Mouse (Mus musculus) liver, embryonic 13.5 days (tissue): ENCODE data around the gene Myl10. TPM values are rescaled to one million over a fixed set of nuclear protein-coding genes. Genes with fewer than 3 reads are reported as not detected.
"Not testable (repeated sequence)": the region's sequence is repeated elsewhere in the genome, so short reads cannot be mapped to it uniquely, and the experiment has no call there.

Experiments
- ATAC-seq: fragments of 200-750 bp; cut with Nextera tagmentation; 2 replicates; pipeline ENCODE4 v1.8.0; 2017; ENCODE audit warnings: low read depth, mild to moderate bottlenecking, moderate number of reproducible peaks, moderate library complexity
- DNase-seq: peaks from one replicate; pipeline ENCODE4 v3.0.0; 2022
- H3K27ac ChIP-seq: fragments of 300-500 bp; sonication (generic); 2 replicates; pipeline ENCODE4 v1.5.1; 2015; ENCODE audit warnings: moderate library complexity, mild to moderate bottlenecking, inconsistent platforms
- H3K27me3 ChIP-seq: fragments of 300-500 bp; sonication (generic); 2 replicates; pipeline ENCODE4 v1.6.1; 2015; ENCODE audit warnings: mild to moderate bottlenecking, inconsistent platforms
- H3K36me3 ChIP-seq: fragments of 300-500 bp; sonication (generic); 2 replicates; pipeline ENCODE4 v1.6.1; 2015; ENCODE audit warnings: mild to moderate bottlenecking, inconsistent platforms
- H3K4me1 ChIP-seq: fragments of 300-500 bp; sonication (generic); replicated peaks from 2 replicates; pipeline ENCODE4 v1.6.1; 2015; ENCODE audit warnings: inconsistent platforms
- H3K4me2 ChIP-seq: fragments of 300-500 bp; sonication (generic); 2 replicates; pipeline ENCODE4 v1.6.1; 2015; ENCODE audit warnings: inconsistent platforms, mild to moderate bottlenecking, moderate library complexity
- H3K4me3 ChIP-seq: fragments of 300-500 bp; sonication (generic); replicated peaks from 2 replicates; pipeline ENCODE4 v1.5.1; 2015; ENCODE audit warnings: mild to moderate bottlenecking, inconsistent platforms
- H3K9ac ChIP-seq: fragments of 300-500 bp; sonication (generic); 2 replicates; pipeline ENCODE4 v1.6.1; 2015; ENCODE audit warnings: mild to moderate bottlenecking, inconsistent platforms
- H3K9me3 ChIP-seq: fragments of 300-500 bp; sonication (generic); replicated peaks from 2 replicates; pipeline ENCODE4 v1.6.1; 2016; ENCODE audit warnings: inconsistent platforms
- WGBS: fragments of 180-500 bp; shearing (Covaris S2); methylation state at CpG from one replicate; pipeline ENCODE4 v1.1.7; 2015; ENCODE audit not compliant: insufficient replicate concordance; 5-methylcytosine and 5-hydroxymethylcytosine counted together
- polyA plus RNA-seq: library from polyadenylated mRNA; unstranded; fragments of >200 nt; fragmentation: Nextera tagmentation; extraction: Ambion mirVana; gene quantifications from 2 replicates; pipeline ENCODE4 v1.2.1, GENCODE M21; 2015

The Myl10 gene
- polyA plus RNA-seq, 1 experiment from 2014 or later = not detected

DNA sequence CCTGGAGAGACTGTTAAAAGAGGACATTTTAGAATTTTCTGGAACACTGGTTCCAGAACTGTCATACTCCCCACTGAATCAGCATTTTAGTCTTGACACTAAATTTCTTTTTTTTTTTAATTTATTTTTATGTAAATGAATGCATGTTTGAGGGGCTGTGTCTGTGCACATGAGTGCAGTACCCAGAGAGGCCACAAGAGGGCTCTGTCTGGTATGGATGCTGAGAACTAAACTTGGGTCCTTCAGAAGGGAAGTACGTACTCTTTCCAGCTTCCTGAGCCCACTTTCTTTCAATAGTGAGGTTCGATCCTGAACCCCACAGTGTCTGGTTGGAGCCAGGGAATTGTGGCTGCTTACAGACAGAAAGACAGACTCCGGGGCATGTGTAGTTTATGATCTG, 12.6 kb downstream of the Myl10 start:
- Histone ChIP-seq H3K9ac (no peak overlapping the region), H3K4me3 (no peak overlapping the region), H3K4me2 (no peak overlapping the region), H3K9me3 (peaks cover 4% of the 10 kb centered on the region; the same call in 1 of the 2 replicates), H3K27me3 (0 out of 2 replicates have a peak, but pooled peaks cover 3% of the 10 kb centered on the region), H3K36me3 (no peaks in the 10 kb centered on the region), H3K4me1 (no peaks in the 10 kb centered on the region), H3K27ac (no peak overlapping the region)
- 82% methylated on average over 3 of the region's 3 CpGs for WGBS
- no peak for ATAC-seq
- no peak for DNase-seq

DNA sequence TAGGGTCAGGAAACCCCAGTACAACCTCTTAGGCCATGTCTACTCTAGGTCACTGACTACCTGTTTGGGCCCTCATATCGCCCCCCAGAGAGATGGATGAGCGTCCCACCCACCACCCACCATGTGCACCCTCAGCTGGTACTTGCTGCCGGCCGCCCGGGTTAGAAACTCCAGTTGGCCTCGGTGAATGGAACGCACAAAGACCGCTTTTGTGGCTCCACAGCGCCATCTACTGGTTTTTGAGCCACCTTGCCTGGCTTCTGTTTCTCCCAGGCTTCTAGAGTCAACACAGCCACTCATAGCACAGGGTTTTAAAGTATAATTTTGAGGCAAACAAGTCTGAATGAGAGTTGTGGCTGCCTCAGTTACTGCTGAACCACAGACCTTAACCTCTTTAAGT, 13.9 kb downstream of the Myl10 start:
- Histone ChIP-seq H3K36me3 (no peaks in the 10 kb centered on the region), H3K4me1 (no peaks in the 10 kb centered on the region), H3K27me3 (0 out of 2 replicates have a peak, but pooled peaks cover 3% of the 10 kb centered on the region), H3K4me2 (no peak overlapping the region), H3K9ac (no peak overlapping the region), H3K4me3 (no peak overlapping the region), H3K27ac (no peak overlapping the region), H3K9me3 (peaks cover 4% of the 10 kb centered on the region; the same call in 1 of the 2 replicates)
- ATAC-seq (no peak), DNase-seq (peak; percentile 28)
- WGBS = 3% methylated on average over 9 of the region's 9 CpGs

DNA sequence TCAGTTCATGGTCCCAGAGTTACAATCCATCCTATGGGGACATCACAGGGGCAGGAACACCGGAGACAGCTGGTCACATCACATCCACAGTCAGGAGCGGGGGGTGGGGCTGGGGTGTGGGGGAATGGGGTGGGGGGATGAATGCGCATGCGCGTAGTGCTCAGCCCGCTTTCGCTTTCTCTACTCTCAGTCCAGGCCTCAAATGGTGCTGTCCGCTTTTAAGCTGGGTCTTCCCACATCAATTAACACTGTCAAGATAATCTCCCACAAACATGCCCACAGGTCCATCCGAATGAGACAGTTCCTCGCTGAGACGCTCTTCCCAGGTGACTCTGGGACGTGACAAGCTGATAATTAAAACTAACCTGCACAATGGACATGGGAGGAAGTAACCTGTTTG, 15.2 kb downstream of the Myl10 start:
- WGBS = 57% methylated on average over 12 of the region's 12 CpGs
- no peak for ATAC-seq
- Histone ChIP-seq H3K27ac (no peak overlapping the region), H3K4me3 (no peak overlapping the region), H3K4me1 (no peaks in the 10 kb centered on the region), H3K4me2 (no peak overlapping the region), H3K36me3 (no peaks in the 10 kb centered on the region), H3K27me3 (0 out of 2 replicates have a peak, but pooled peaks cover 3% of the 10 kb centered on the region), H3K9ac (no peak overlapping the region), H3K9me3 (peaks cover 4% of the 10 kb centered on the region; the same call in 1 of the 2 replicates)
- DNase-seq = no peak

DNA sequence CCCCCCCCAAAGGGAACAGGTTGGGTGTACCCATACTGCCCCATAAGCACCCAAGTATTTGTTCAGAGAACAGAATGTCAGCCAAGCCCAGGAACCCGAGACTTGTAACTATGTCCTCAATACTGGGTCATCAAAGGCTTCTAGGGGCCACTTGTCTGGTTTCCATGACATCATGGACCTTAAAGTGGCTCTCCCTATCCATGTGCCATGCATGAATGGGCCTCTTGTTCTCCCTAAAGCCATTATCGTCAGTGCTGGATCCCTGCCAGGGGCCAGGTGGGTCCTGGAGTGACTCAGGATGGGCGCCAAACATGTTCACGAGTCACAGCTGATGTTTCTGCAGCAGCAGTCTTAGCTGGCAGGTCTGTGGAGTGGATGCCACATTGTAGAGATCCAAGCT, 17.8 kb downstream of the Myl10 start:
- ATAC-seq (no peak), DNase-seq (no peak)
- 60% methylated on average over 4 of the region's 4 CpGs for WGBS
- Histone ChIP-seq H3K9me3 (0 out of 2 replicates have a peak, but pooled peaks cover under 1% of the 10 kb centered on the region), H3K4me1 (no peaks in the 10 kb centered on the region), H3K27me3 (peaks cover 19% of the 10 kb centered on the region; the same call in 1 of the 2 replicates), H3K9ac (no peak overlapping the region), H3K4me2 (no peak overlapping the region), H3K36me3 (no peaks in the 10 kb centered on the region), H3K4me3 (no peak overlapping the region), H3K27ac (no peak overlapping the region)

DNA sequence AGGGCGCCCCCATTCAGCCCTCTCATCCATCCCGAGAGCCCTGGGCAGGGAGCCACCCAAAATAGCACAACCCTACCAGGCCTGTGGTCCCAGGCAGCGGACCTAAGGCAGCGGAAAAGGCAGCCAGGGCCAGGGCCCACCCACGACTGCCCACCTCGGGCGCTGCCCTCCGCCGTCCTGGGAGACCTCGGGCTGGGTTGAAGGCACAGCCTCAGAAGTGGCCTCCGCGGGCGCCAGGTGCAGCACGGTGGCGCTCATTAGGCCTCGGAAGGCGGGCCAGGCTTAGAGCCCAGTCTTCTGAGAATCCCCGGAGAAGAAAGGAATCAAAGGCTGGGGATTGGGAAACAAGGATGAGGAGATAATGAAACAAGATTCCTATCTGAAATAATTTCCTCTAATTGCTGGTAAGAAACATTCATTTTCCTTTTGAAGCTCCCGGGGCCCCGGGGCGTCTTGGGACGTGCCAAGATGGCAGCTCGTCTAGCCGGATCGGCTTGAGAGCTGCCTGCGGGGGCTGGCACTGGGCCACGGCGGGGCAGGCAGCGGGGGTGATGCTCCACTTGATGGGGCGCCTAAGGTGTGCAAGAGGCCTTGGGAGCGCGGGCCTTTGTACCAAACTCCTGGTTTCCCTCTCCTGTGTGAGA, 21.4 kb downstream of the Myl10 start:
- ATAC-seq (no peak), DNase-seq (no peak)
- 33% methylated on average over 32 of the region's 32 CpGs for WGBS
- peak overlapping the region; percentile 21; the same call in 1 of the 2 replicates for H3K4me2 ChIP-seq
- H3K27ac ChIP-seq = no peak overlapping the region
- H3K27me3 ChIP-seq = peaks cover 16% of the 10 kb centered on the region; the same call in 1 of the 2 replicates
- no peaks in the 10 kb centered on the region for H3K4me1 ChIP-seq
- no peaks in the 10 kb centered on the region for H3K36me3 ChIP-seq
- H3K9ac ChIP-seq = no peak overlapping the region
- no peak overlapping the region for H3K4me3 ChIP-seq
- no peaks in the 10 kb centered on the region for H3K9me3 ChIP-seq

DNA sequence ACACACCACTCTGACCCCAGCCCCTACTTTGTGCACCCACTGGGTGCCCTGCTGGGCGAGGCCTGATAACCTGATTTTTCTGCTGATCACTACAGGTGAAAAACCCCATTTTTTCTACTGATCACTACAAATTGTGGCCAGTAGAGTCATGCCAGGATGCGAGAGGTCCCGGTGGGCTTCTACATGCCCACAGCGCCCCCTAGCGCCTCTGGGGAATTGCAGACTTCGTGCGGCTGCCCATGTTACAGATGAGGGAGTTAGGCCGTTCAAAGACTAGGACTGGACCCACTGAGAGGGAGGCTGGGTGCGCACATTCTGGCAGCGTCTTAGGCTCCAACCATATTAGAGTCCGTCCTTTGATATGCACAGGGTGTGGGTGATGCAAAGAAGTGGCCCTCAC, 21.9 kb downstream of the Myl10 start:
- Histone ChIP-seq H3K27me3 (peaks cover 16% of the 10 kb centered on the region; the same call in 1 of the 2 replicates), H3K4me1 (no peaks in the 10 kb centered on the region), H3K9me3 (no peaks in the 10 kb centered on the region), H3K27ac (no peak overlapping the region), H3K9ac (no peak overlapping the region), H3K4me2 (peak overlapping the region; percentile 21; the same call in 1 of the 2 replicates), H3K4me3 (no peak overlapping the region), H3K36me3 (no peaks in the 10 kb centered on the region)
- DNase-seq (peak; percentile 9), ATAC-seq (no peak)
- WGBS = 19% methylated on average over 11 of the region's 11 CpGs

DNA sequence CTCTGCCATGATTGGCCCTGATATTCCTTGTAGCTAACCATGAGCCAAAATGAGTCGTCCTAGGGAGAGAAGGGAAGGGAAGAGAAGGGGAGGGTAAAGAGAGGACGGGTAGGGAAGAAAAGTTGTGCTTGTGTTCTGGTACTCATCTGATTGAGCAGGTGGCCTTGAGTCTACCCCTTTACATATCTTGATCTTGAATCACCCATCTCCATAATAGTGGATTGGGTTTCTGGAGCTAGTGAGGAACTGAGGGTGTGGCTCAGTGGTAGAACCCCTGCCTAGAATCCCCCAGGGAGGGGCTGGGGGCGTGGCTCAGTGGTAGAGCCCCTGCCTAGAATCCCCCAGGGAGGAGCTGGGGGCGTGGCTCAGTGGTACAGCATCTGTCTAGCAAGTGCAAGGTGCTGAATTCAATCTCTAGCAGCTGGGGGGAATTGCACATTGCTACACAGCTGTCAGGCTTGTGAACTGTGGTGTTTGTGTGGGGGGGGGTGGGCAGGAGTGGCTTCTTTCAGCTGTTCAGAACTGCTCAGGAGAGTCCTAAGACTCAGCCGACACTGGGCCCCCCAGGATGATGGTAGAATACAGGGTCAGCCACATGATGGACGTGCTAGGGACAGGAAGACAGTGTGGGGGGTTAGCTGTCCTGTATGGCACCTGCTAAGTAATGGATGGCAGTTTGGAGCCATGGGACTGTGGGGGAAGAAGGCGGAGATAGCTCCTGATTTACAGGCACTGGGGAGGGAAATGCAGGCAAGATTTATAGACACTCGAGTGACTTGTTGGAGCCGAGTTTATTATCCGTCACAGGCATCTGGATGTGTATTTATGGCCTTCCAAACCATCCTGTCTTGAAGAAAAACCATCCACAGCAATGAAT, 24.0 kb downstream of the Myl10 start:
- Histone ChIP-seq H3K4me2 (no peak overlapping the region), H3K36me3 (no peaks in the 10 kb centered on the region), H3K27me3 (peaks cover 16% of the 10 kb centered on the region; the same call in 1 of the 2 replicates), H3K9me3 (no peaks in the 10 kb centered on the region), H3K9ac (no peak overlapping the region), H3K4me3 (no peak overlapping the region), H3K27ac (no peak overlapping the region), H3K4me1 (no peaks in the 10 kb centered on the region)
- ATAC-seq = no peak
- 33% methylated on average over 10 of the region's 10 CpGs for WGBS
- DNase-seq = no peak

DNA sequence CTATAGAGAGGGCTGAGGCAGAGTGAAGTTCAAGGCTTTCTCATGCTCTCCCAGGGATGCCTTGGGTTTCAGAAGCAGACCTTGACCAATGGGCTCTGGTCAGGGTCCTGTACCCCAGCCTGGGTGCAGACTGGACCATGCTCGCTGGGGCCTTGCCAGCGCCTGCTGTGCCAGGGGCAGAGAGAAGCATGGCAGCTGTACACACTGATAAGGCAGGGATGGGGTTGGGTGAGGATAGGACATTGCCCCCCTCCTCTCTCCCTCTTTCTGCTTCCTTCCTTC, 24.6 kb downstream of the Myl10 start:
- Histone ChIP-seq H3K9ac (no peak overlapping the region), H3K36me3 (no peaks in the 10 kb centered on the region), H3K27ac (no peak overlapping the region), H3K4me1 (no peaks in the 10 kb centered on the region), H3K4me2 (no peak overlapping the region), H3K27me3 (peaks cover 16% of the 10 kb centered on the region; the same call in 1 of the 2 replicates), H3K4me3 (no peak overlapping the region), H3K9me3 (no peaks in the 10 kb centered on the region)
- ATAC-seq (no peak), DNase-seq (no peak)
- WGBS = 27% methylated on average over 2 of the region's 2 CpGs

DNA sequence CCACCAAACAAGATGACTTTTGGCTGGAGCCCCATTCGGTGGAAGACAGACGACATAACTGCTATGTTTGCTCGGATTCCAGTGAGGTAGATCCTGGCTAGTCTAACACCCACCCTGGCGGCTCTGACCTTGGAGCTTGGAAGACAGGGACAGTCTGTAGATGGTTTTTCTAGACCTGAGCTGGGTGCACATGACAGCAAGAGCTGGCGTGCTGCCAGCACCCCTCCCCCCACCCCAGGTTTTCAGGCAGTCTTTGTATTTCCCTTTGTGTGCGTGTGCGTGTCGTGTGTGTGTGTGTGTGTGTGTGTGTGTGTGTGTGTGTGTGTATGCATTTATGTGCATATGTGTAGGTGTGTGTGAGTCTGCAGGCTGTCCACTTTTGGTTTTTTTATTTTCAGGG, 25.7 kb downstream of the Myl10 start:
- Histone ChIP-seq H3K4me3 (no peak overlapping the region), H3K27ac (no peak overlapping the region), H3K27me3 (peaks cover 16% of the 10 kb centered on the region; the same call in 1 of the 2 replicates), H3K9ac (no peak overlapping the region), H3K9me3 (no peaks in the 10 kb centered on the region), H3K36me3 (no peaks in the 10 kb centered on the region), H3K4me2 (no peak overlapping the region), H3K4me1 (no peaks in the 10 kb centered on the region)
- ATAC-seq = no peak
- DNase-seq = no peak
- 69% methylated on average over 8 of the region's 8 CpGs for WGBS

DNA sequence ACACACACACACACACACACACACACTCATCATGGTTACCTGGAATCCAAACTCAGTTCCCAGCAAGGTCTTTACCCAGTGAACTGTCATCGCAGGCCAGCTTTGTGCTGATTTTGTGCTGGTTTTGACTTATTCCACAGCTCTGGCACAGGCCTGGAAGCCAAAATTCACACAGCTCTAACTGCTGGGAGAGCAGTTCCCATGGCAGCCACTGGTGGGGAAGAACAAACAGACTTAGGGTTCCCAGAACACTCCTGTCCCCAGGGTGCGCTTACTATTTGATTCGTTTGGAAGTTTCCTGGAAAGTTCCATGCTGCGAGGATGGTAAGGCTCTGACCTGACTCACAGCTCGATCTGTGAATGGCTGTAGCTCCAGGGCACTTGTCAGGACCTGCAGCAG, 28.6 kb downstream of the Myl10 start:
- no peaks in the 10 kb centered on the region for H3K4me1 ChIP-seq
- no peaks in the 10 kb centered on the region for H3K27me3 ChIP-seq
- ATAC-seq (no peak), DNase-seq (no peak)
- WGBS = 58% methylated on average over 5 of the region's 5 CpGs
- H3K9ac ChIP-seq = no peak overlapping the region
- H3K36me3 ChIP-seq = no peaks in the 10 kb centered on the region
- H3K4me3 ChIP-seq = no peak overlapping the region
- no peaks in the 10 kb centered on the region for H3K9me3 ChIP-seq
- H3K27ac ChIP-seq = no peak overlapping the region
- H3K4me2 ChIP-seq = no peak overlapping the region

DNA sequence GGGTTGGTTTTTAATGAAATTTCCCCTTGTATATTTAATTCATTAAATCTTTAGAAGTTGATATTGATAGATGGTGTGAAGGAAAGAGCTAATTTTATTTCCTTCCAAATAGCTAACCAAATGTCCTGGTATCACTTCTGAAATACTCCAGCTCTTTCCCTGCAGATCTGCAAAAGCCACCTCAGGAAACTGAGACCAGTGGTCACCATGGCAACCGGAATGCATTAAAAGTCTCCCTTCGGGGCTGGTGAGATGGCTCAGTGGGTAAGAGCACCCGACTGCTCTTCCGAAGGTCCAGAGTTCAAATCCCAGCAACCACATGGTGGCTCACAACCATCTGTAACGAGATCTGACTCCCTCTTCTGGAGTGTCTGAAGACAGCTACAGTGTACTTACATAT, 33.3 kb downstream of the Myl10 start:
- not testable (repeated sequence) for ATAC-seq, H3K4me1 ChIP-seq, DNase-seq, H3K4me2 ChIP-seq, H3K9me3 ChIP-seq, H3K9ac ChIP-seq, H3K4me3 ChIP-seq, H3K27ac ChIP-seq, H3K36me3 ChIP-seq, H3K27me3 ChIP-seq
- 65% methylated on average over 5 of the region's 5 CpGs for WGBS
